Comparison of ENCODE assay signal across 8 mouse cellular contexts in the genomic region with DNA sequence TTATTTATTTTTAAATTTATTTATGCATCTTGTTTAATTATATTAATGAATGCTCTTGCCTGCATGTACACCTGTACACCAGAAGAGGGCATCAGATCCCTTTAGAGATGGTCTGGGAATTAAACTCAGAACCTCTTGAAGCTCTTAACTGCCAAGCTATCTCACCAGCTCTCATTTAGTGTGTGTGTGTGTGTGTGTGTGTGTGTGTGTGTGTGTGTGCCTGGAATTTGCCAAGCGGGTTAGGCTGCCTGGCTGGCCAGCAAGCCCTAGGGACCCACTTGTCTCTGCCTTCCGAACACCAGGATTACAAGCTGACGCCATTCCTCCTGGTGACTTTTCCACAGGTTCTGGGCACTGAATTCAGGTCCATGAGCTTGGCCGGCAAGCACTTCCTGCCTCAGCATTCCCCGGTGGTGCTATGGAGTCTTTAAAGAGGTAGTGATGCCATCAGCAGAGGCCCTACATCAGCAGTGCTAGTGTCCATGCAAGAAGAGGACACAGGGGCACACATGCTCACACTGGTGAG. TPM values are rescaled to one million over a fixed set of nuclear protein-coding genes. Genes with fewer than 3 reads are reported as not detected.
DNase-seq lines count a peak whose midpoint lies in the region; ATAC-seq and TF ChIP-seq lines count a peak whose summit lies in the region.

No protein-coding gene starts in this region.

- H3K4me3 ChIP-seq in embryonic facial prominence, embryonic 13.5 days: peak overlapping the region; percentile 45
- H3K4me3 ChIP-seq in hindbrain, embryonic 14.5 days (replicated peaks; ENCODE audit: low read length): peak overlapping the region; percentile 33
- H3K4me3 ChIP-seq in liver, postnatal 0 days (ENCODE audit: low read depth, low read length): peak overlapping the region; percentile 46
- H3K4me3 ChIP-seq in neural tube, embryonic 14.5 days (ENCODE audit: low read depth, low read length): peak overlapping the region; percentile 28; the same call in 1 of the 2 replicates

- peak overlapping the region; percentile 71 for H3K4me2 ChIP-seq in embryonic facial prominence, embryonic 13.5 days
- H3K4me2 ChIP-seq in hindbrain, embryonic 14.5 days (replicated peaks): peak overlapping the region; percentile 63
- peak overlapping the region; percentile 80 for H3K4me2 ChIP-seq in liver, postnatal 0 days (ENCODE audit: low read depth, low read length)
- peak overlapping the region; percentile 71 for H3K4me2 ChIP-seq in neural tube, embryonic 14.5 days (ENCODE audit: low read depth, low read length)

- peak; percentile 12 for DNase-seq in ovary, postnatal 36 days (ENCODE audit: low spot score)
- DNase-seq in ovary, postnatal 14 days (ENCODE audit: low spot score): no peak
- peak; percentile 62 for DNase-seq in hindbrain, embryonic 14.5 days (ENCODE audit: low spot score)
- no peak for DNase-seq in liver, postnatal 0 days
- DNase-seq in urinary bladder, postnatal 25 days (ENCODE audit: low spot score): no peak

- H3K36me3 ChIP-seq in embryonic facial prominence, embryonic 13.5 days: no peaks in the 10 kb centered on the region
- no peaks in the 10 kb centered on the region for H3K36me3 ChIP-seq in hindbrain, embryonic 14.5 days (replicated peaks; ENCODE audit: control insufficient read depth, insufficient read depth)
- H3K36me3 ChIP-seq in liver, postnatal 0 days (replicated peaks; ENCODE audit: insufficient read depth, low read length): no peaks in the 10 kb centered on the region
- H3K36me3 ChIP-seq in neural tube, embryonic 14.5 days (ENCODE audit: control insufficient read depth, insufficient read depth, low read length): no peaks in the 10 kb centered on the region

- H3K9ac ChIP-seq in embryonic facial prominence, embryonic 13.5 days: peak overlapping the region; percentile 63; the same call in 1 of the 2 replicates
- no peak overlapping the region for H3K9ac ChIP-seq in hindbrain, embryonic 14.5 days
- H3K9ac ChIP-seq in liver, postnatal 0 days (replicated peaks): peak overlapping the region; percentile 58; the same call in 1 of the 2 replicates
- H3K9ac ChIP-seq in neural tube, embryonic 14.5 days (replicated peaks; ENCODE audit: low read depth, low read length): no peak overlapping the region

- H3K9me3 ChIP-seq in embryonic facial prominence, embryonic 13.5 days: no peaks in the 10 kb centered on the region
- no peaks in the 10 kb centered on the region for H3K9me3 ChIP-seq in hindbrain, embryonic 14.5 days (ENCODE audit: control insufficient read depth, low read length)
- H3K9me3 ChIP-seq in liver, postnatal 0 days (ENCODE audit: low read length): no peaks in the 10 kb centered on the region
- no peaks in the 10 kb centered on the region for H3K9me3 ChIP-seq in neural tube, embryonic 14.5 days (ENCODE audit: control insufficient read depth, low read length)

- peak; percentile 73 for TF ChIP-seq CTCF in liver, postnatal 0 days (IDR thresholded peaks at IDR 0.05; ENCODE audit: low read depth)

- no peaks in the 10 kb centered on the region for H3K27me3 ChIP-seq in embryonic facial prominence, embryonic 13.5 days
- no peaks in the 10 kb centered on the region for H3K27me3 ChIP-seq in hindbrain, embryonic 14.5 days (ENCODE audit: control insufficient read depth, insufficient read depth, low read length)
- no peaks in the 10 kb centered on the region for H3K27me3 ChIP-seq in liver, postnatal 0 days (ENCODE audit: insufficient read depth, low read length)
- H3K27me3 ChIP-seq in neural tube, embryonic 14.5 days (ENCODE audit: control insufficient read depth, insufficient read depth, low read length): no peaks in the 10 kb centered on the region

- no peak for TF ChIP-seq EP300 in liver, postnatal 0 days (IDR thresholded peaks at IDR 0.05; ENCODE audit: low read depth)

- no peak for ATAC-seq in embryonic facial prominence, embryonic 13.5 days (ENCODE audit: insufficient number of reproducible peaks, insufficient read depth, low FRiP score, low TSS enrichment, low read depth)
- 0 out of 2 replicates have a peak, but pooled peaks have one; percentile 53 for ATAC-seq in hindbrain, embryonic 14.5 days (ENCODE audit: low FRiP score)
- ATAC-seq in liver, postnatal 0 days: peak; percentile 60
- peak; percentile 63 for ATAC-seq in neural tube, embryonic 14.5 days (ENCODE audit: low read depth)
- no peak for ATAC-seq in monocyte, adult 5-6 weeks (replicated peaks; ENCODE audit: insufficient number of reproducible peaks, low FRiP score, low TSS enrichment, poor library complexity, severe bottlenecking)

- 33% methylated on average over 5 of the region's 5 CpGs for WGBS in embryonic facial prominence, embryonic 13.5 days
- WGBS in hindbrain, embryonic 14.5 days: 46% methylated on average over 5 of the region's 5 CpGs
- WGBS in liver, postnatal 0 days (ENCODE audit: insufficient replicate concordance): 47% methylated on average over 5 of the region's 5 CpGs
- 35% methylated on average over 5 of the region's 5 CpGs for WGBS in neural tube, embryonic 14.5 days

- peaks cover 9% of the 10 kb centered on the region for H3K4me1 ChIP-seq in embryonic facial prominence, embryonic 13.5 days
- no peaks in the 10 kb centered on the region for H3K4me1 ChIP-seq in hindbrain, embryonic 14.5 days (replicated peaks; ENCODE audit: control insufficient read depth, insufficient read depth, low read length)
- peaks cover 7% of the 10 kb centered on the region for H3K4me1 ChIP-seq in liver, postnatal 0 days (ENCODE audit: insufficient read depth)
- H3K4me1 ChIP-seq in neural tube, embryonic 14.5 days (ENCODE audit: control insufficient read depth, insufficient read depth, low read length): no peaks in the 10 kb centered on the region

- H3K27ac ChIP-seq in embryonic facial prominence, embryonic 13.5 days: no peak overlapping the region
- H3K27ac ChIP-seq in hindbrain, embryonic 14.5 days: no peak overlapping the region
- 0 out of 2 replicates have a peak overlapping the region, but pooled peaks have one; percentile 34 for H3K27ac ChIP-seq in liver, postnatal 0 days (ENCODE audit: low read depth)
- no peak overlapping the region for H3K27ac ChIP-seq in neural tube, embryonic 14.5 days (ENCODE audit: low read depth, low read length)

RNA-seq across cellular contexts. Expression of a gene that starts 8.4 kb away (rescaled TPM):
- polyA plus RNA-seq in embryonic facial prominence, embryonic 13.5 days (2015; fragmentation: Nextera tagmentation; extraction: Ambion mirVana): 43.8 and 46.3 TPM in 2 replicates
- polyA plus RNA-seq in hindbrain, embryonic 14.5 days (2014; fragmentation: Nextera tagmentation; extraction: Ambion mirVana): 53.4 and 63.2 TPM in 2 replicates
- 35.4 and 37.6 TPM in 2 replicates for polyA plus RNA-seq in liver, postnatal 0 days (2015; fragmentation: Nextera tagmentation; extraction: Ambion mirVana)
- polyA plus RNA-seq in neural tube, embryonic 14.5 days (2014; fragmentation: Nextera tagmentation; extraction: Ambion mirVana): 62.6 and 69.7 TPM in 2 replicates
- 42.7 to 88.2 TPM (median 44.6 TPM) in 3 replicates for total RNA-seq in monocyte, adult 5-6 weeks (2017)

RNA-seq across cellular contexts. Expression of a gene that starts 20.7 kb away (rescaled TPM):
- 58.5 and 64.2 TPM in 2 replicates for polyA plus RNA-seq in embryonic facial prominence, embryonic 13.5 days (2015; fragmentation: Nextera tagmentation; extraction: Ambion mirVana)
- 50.2 and 56.9 TPM in 2 replicates for polyA plus RNA-seq in hindbrain, embryonic 14.5 days (2014; fragmentation: Nextera tagmentation; extraction: Ambion mirVana)
- polyA plus RNA-seq in liver, postnatal 0 days (2015; fragmentation: Nextera tagmentation; extraction: Ambion mirVana): 11.0 and 11.4 TPM in 2 replicates
- 52.4 and 55.9 TPM in 2 replicates for polyA plus RNA-seq in neural tube, embryonic 14.5 days (2014; fragmentation: Nextera tagmentation; extraction: Ambion mirVana)
- total RNA-seq in monocyte, adult 5-6 weeks (2017): 47.3 to 65.4 TPM (median 52.6 TPM) in 3 replicates

RNA-seq across cellular contexts. Expression of a gene that starts 35.7 kb away (rescaled TPM):
- polyA plus RNA-seq in embryonic facial prominence, embryonic 13.5 days (2015; fragmentation: Nextera tagmentation; extraction: Ambion mirVana): 2.5 and 3.5 TPM in 2 replicates
- polyA plus RNA-seq in hindbrain, embryonic 14.5 days (2014; fragmentation: Nextera tagmentation; extraction: Ambion mirVana): 10.8 and 11.9 TPM in 2 replicates
- polyA plus RNA-seq in liver, postnatal 0 days (2015; fragmentation: Nextera tagmentation; extraction: Ambion mirVana): 2.2 and 2.9 TPM in 2 replicates
- 15.2 and 17.6 TPM in 2 replicates for polyA plus RNA-seq in neural tube, embryonic 14.5 days (2014; fragmentation: Nextera tagmentation; extraction: Ambion mirVana)
- 0.19 to 0.29 TPM in 2 of 3 replicates, not detected in the other for total RNA-seq in monocyte, adult 5-6 weeks (2017)

Comparison
In these comparisons a context has a peak if more than half of its experiments do, and no peak if none do; other contexts are left out.
1. DNase-seq: peak in ovary, postnatal 36 days (single experiment) and hindbrain, embryonic 14.5 days (single experiment); none in ovary, postnatal 14 days (single experiment), liver, postnatal 0 days (single experiment) and urinary bladder, postnatal 25 days (single experiment).
2. ATAC-seq: peak in hindbrain, embryonic 14.5 days (single experiment), liver, postnatal 0 days (single experiment) and neural tube, embryonic 14.5 days (single experiment); none in embryonic facial prominence, embryonic 13.5 days (single experiment) and monocyte, adult 5-6 weeks (single experiment).
3. H3K9ac ChIP-seq: peak in embryonic facial prominence, embryonic 13.5 days (single experiment) and liver, postnatal 0 days (single experiment); none in hindbrain, embryonic 14.5 days (single experiment) and neural tube, embryonic 14.5 days (single experiment).
4. Peak in every context shown above with its lines, with median percentiles within 50 percentile points of each other: H3K4me2 ChIP-seq and H3K4me3 ChIP-seq.